Mouse (Mus musculus) bone marrow, adult 2 months (tissue): ENCODE measurements around the gene Ttc6.

Experiments
- CTCF ChIP-seq: fragments of 200-500 bp; IDR thresholded peaks from 2 replicates; pipeline ENCODE4 v1.5.1; 2011; ENCODE audit warnings: low read length, control low read depth; ENCODE audit not compliant: control insufficient read depth, insufficient read depth
- POLR2A ChIP-seq: fragments of 200-500 bp; IDR thresholded peaks from 2 replicates; pipeline ENCODE4 v1.6.1; 2011; ENCODE audit warnings: low read depth, mild to moderate bottlenecking, control low read depth, low read length, borderline replicate concordance; ENCODE audit not compliant: control insufficient read depth

DNA sequence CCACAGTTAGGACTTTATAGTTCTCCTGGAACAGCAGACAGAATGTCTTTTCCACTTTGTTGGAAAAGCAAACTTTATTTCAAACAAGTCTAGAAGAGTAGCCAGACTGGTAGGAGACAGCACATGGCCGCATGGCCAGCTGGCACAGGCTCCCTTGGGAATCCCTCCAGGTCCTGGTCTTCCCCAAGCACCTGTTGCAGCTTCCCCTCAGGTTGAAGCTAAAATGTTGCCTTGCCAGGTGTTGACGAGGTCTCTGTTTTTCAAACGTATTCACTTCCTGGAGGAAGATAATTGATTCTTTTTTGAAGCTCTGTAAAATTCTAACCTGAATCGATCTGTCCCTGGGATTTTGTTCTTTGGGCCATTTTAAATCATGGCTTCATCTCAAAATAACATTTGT, 86.1 kb downstream of the Ttc6 start:
- TF ChIP-seq CTCF: no peak
- no peak for TF ChIP-seq POLR2A
